Mouse (Mus musculus): ENCODE data around the gene Gck. TPM values are rescaled to one million over a fixed set of nuclear protein-coding genes. Genes with fewer than 3 reads are reported as not detected.
"Not testable (repeated sequence)": the region's sequence is repeated elsewhere in the genome, so short reads cannot be mapped to it uniquely, and the experiment has no call there.

The Gck gene
- polyA plus RNA-seq, 1 experiment, result 0.33 TPM

DNA sequence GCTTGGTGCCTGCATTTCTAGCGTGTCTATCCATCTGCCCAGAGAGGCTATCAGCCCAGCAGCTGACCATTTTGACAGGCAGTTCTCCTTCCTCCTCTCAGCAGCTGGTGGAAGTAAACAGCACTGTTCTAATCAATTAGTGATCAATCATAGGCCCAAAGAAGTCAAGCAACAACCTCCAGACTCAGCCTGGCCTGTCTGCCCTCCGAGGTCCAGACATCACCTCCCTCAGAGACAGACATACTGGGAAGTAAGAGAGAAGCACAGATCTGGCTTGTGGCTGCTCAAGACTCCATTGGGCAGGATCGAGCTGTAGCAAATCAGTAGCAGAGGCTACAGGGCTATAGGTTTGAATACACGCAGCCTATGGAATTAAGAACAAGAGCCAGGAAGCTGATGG, 2.1 kb downstream of the Gck start:
- no peak overlapping the region for H3K4me3 ChIP-seq (ENCODE audit: low read depth, low read length)
- TF ChIP-seq CTCF (IDR thresholded peaks at IDR 0.05; ENCODE audit: extremely low read depth, insufficient read length, insufficient replicate concordance, low read depth, low read length), result no peak
- TF ChIP-seq POLR2A (IDR thresholded peaks at IDR 0.05; ENCODE audit: low read depth, low read length), result no peak
- no peaks in the 10 kb centered on the region for H3K27me3 ChIP-seq (ENCODE audit: control insufficient read depth, insufficient read depth, low read length)
- H3K4me1 ChIP-seq (ENCODE audit: control insufficient read depth, insufficient read depth, insufficient read length, low read length), result no peaks in the 10 kb centered on the region
- WGBS, result 56% methylated on average over 4 of the region's 4 CpGs
- H3K36me3 ChIP-seq (ENCODE audit: control insufficient read depth, insufficient read depth, low read length), result no peaks in the 10 kb centered on the region
- H3K27ac ChIP-seq (ENCODE audit: insufficient read depth, low read depth, low read length), result no peak overlapping the region

GRCm38 (mm10) chr11:5945096-5945495, 4.8 kb downstream of the Gck start:
- no peak overlapping the region for H3K27ac ChIP-seq (ENCODE audit: insufficient read depth, low read depth, low read length)
- no peak overlapping the region for H3K4me3 ChIP-seq (ENCODE audit: low read depth, low read length)
- no peaks in the 10 kb centered on the region for H3K36me3 ChIP-seq (ENCODE audit: control insufficient read depth, insufficient read depth, low read length)
- no peaks in the 10 kb centered on the region for H3K27me3 ChIP-seq (ENCODE audit: control insufficient read depth, insufficient read depth, low read length)
- WGBS, result 41% methylated on average over 2 of the region's 2 CpGs
- no peaks in the 10 kb centered on the region for H3K4me1 ChIP-seq (ENCODE audit: control insufficient read depth, insufficient read depth, insufficient read length, low read length)
- TF ChIP-seq POLR2A (IDR thresholded peaks at IDR 0.05; ENCODE audit: low read depth, low read length) (no peak), CTCF (IDR thresholded peaks at IDR 0.05; ENCODE audit: extremely low read depth, insufficient read length, insufficient replicate concordance, low read depth, low read length) (no peak)

DNA sequence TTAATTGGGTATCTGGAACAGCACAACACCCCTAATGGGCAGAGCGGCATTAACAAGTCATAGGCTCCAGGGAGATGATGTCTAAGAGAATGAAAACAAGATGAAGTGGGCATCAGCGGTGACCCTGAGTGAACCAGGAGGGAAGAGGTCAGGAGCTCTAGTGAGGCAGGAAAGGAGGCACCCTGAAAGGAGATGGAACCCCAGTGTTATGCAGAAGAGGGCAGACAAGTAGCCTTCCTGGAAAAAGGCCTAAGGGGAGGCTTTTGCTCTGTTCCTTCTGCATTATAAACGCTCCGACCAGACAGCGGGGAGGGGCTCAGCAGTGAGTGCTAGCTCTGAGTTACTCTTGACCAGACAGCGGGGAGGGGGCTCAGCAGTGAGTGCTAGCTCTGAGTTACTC, 6.9 kb downstream of the Gck start:
- no peaks in the 10 kb centered on the region for H3K36me3 ChIP-seq (ENCODE audit: control insufficient read depth, insufficient read depth, low read length)
- no peak overlapping the region for H3K27ac ChIP-seq (ENCODE audit: insufficient read depth, low read depth, low read length)
- H3K27me3 ChIP-seq (ENCODE audit: control insufficient read depth, insufficient read depth, low read length), result no peaks in the 10 kb centered on the region
- H3K4me3 ChIP-seq (ENCODE audit: low read depth, low read length), result no peak overlapping the region
- WGBS, result 86% methylated on average over 6 of the region's 6 CpGs
- TF ChIP-seq POLR2A (IDR thresholded peaks at IDR 0.05; ENCODE audit: low read depth, low read length) (no peak), CTCF (IDR thresholded peaks at IDR 0.05; ENCODE audit: extremely low read depth, insufficient read length, insufficient replicate concordance, low read depth, low read length) (no peak)
- H3K4me1 ChIP-seq (ENCODE audit: control insufficient read depth, insufficient read depth, insufficient read length, low read length), result no peaks in the 10 kb centered on the region

- H3K36me3 ChIP-seq (ENCODE audit: control insufficient read depth, insufficient read depth, low read length); H3K27ac ChIP-seq (ENCODE audit: insufficient read depth, low read depth, low read length); H3K4me3 ChIP-seq (ENCODE audit: low read depth, low read length); H3K27me3 ChIP-seq (ENCODE audit: control insufficient read depth, insufficient read depth, low read length); H3K4me1 ChIP-seq (ENCODE audit: control insufficient read depth, insufficient read depth, insufficient read length, low read length): not testable (repeated sequence)
- 92% methylated on average over 11 of the region's 11 CpGs for WGBS
These were observed 15.3 kb downstream of the Gck start for GRCm38 (mm10) chr11:5934531-5934930.

DNA sequence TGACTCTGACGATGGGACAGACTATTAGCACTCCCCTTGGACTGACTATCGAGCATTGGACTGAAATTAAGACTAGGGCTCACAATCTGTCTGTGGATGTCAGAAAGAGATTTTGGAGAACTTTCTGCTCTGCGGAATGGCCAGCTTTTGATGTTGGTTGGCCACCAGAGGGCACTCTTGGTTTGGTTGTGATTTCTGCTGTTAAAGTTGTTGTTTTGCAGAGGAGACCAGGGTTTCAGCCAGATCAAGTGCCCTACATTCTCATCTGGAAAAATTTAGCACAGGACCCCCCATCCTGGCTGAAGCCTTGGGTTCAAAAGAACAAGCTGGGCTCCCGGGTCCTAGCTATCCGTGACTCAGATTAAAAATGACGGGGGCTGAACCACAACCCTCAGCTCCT, 17.9 kb downstream of the Gck start:
- not testable (repeated sequence) for H3K4me3 ChIP-seq (ENCODE audit: low read depth, low read length); H3K27me3 ChIP-seq (ENCODE audit: control insufficient read depth, insufficient read depth, low read length); H3K36me3 ChIP-seq (ENCODE audit: control insufficient read depth, insufficient read depth, low read length); H3K27ac ChIP-seq (ENCODE audit: insufficient read depth, low read depth, low read length); H3K4me1 ChIP-seq (ENCODE audit: control insufficient read depth, insufficient read depth, insufficient read length, low read length)
- WGBS, result 91% methylated on average over 6 of the region's 6 CpGs

- H3K36me3 ChIP-seq (ENCODE audit: control insufficient read depth, insufficient read depth, low read length), result no peaks in the 10 kb centered on the region
- WGBS, result 71% methylated on average over 1 of the region's 1 CpGs
- H3K27ac ChIP-seq (ENCODE audit: insufficient read depth, low read depth, low read length), result no peak overlapping the region
- no peaks in the 10 kb centered on the region for H3K27me3 ChIP-seq (ENCODE audit: control insufficient read depth, insufficient read depth, low read length)
- no peaks in the 10 kb centered on the region for H3K4me1 ChIP-seq (ENCODE audit: control insufficient read depth, insufficient read depth, insufficient read length, low read length)
- no peak overlapping the region for H3K4me3 ChIP-seq (ENCODE audit: low read depth, low read length)
- TF ChIP-seq POLR2A (IDR thresholded peaks at IDR 0.05; ENCODE audit: low read depth, low read length) (no peak), CTCF (IDR thresholded peaks at IDR 0.05; ENCODE audit: extremely low read depth, insufficient read length, insufficient replicate concordance, low read depth, low read length) (no peak)
These were observed 19.3 kb downstream of the Gck start for GRCm38 (mm10) chr11:5930578-5930977.

- no peak for TF ChIP-seq CTCF (IDR thresholded peaks at IDR 0.05; ENCODE audit: extremely low read depth, insufficient read length, insufficient replicate concordance, low read depth, low read length)
- no peak for TF ChIP-seq POLR2A (IDR thresholded peaks at IDR 0.05; ENCODE audit: low read depth, low read length)
- H3K4me3 ChIP-seq (ENCODE audit: low read depth, low read length), result no peak overlapping the region
- no peaks in the 10 kb centered on the region for H3K27me3 ChIP-seq (ENCODE audit: control insufficient read depth, insufficient read depth, low read length)
- 62% methylated on average over 3 of the region's 3 CpGs for WGBS
- H3K27ac ChIP-seq (ENCODE audit: insufficient read depth, low read depth, low read length), result no peak overlapping the region
- no peaks in the 10 kb centered on the region for H3K4me1 ChIP-seq (ENCODE audit: control insufficient read depth, insufficient read depth, insufficient read length, low read length)
- no peaks in the 10 kb centered on the region for H3K36me3 ChIP-seq (ENCODE audit: control insufficient read depth, insufficient read depth, low read length)
These were observed 23.1 kb downstream of the Gck start for GRCm38 (mm10) chr11:5926696-5927220.

DNA sequence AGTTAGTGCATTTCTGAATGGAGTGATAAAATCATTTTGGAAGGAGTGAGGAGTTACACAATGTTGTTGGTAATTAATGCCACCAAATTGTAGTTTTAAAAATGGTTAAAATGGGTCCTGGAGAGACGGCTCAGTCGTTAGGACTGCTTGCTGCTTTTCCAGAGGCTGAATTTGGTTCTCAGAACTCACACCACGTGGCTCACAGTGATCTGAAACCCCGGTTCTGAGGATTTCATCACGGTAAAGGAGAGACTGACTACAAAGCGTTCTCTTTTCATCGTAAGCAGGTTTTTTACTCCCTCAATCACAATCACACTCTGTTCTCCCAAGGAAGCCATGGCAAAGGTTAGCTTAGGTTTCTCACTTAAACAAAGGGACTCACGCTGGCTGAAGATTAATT, 25.2 kb downstream of the Gck start:
- Histone ChIP-seq H3K27me3 (ENCODE audit: control insufficient read depth, insufficient read depth, low read length) (no peaks in the 10 kb centered on the region), H3K36me3 (ENCODE audit: control insufficient read depth, insufficient read depth, low read length) (no peaks in the 10 kb centered on the region), H3K4me1 (ENCODE audit: control insufficient read depth, insufficient read depth, insufficient read length, low read length) (0 out of 2 replicates have a peak, but pooled peaks cover 2% of the 10 kb centered on the region), H3K27ac (ENCODE audit: insufficient read depth, low read depth, low read length) (no peak overlapping the region), H3K4me3 (ENCODE audit: low read depth, low read length) (no peak overlapping the region)
- TF ChIP-seq CTCF (IDR thresholded peaks at IDR 0.05; ENCODE audit: extremely low read depth, insufficient read length, insufficient replicate concordance, low read depth, low read length) (no peak), POLR2A (IDR thresholded peaks at IDR 0.05; ENCODE audit: low read depth, low read length) (no peak)
- WGBS, result 71% methylated on average over 8 of the region's 8 CpGs

Data from small intestine, adult 2 months (tissue).